Mouse (Mus musculus): ENCODE results near the gene Nkx2-4. TPM values are rescaled to one million over a fixed set of nuclear protein-coding genes. Genes with fewer than 3 reads are reported as not detected.

The Nkx2-4 gene
- total RNA-seq (2012; rRNA removed) (not detected in 2 replicates), polyA plus RNA-seq (2012; ENCODE audit: insufficient read depth in 1 of 2, insufficient read length in 2 of 2, low read depth in 1 of 2, low replicate concordance in 2 of 2, missing spikeins in 1 of 2) (not detected)

GRCm38 (mm10) chr2:147085072-147085870 lies at the start of gene Nkx2-4:
TSS of gene Nkx2-4 (minus strand) at chr2:147085445.
- Histone ChIP-seq H3K9me3 (replicated peaks; ENCODE audit: insufficient read depth, low read length) (no peaks in the 10 kb centered on the region), H3K27ac (ENCODE audit: control insufficient read depth, low read depth, low read length) (no peak within 1 kb of the TSS), H3K27me3 (ENCODE audit: control insufficient read depth in 1 of 2, insufficient read depth in 2 of 2, low read length in 2 of 2) (no peaks in the 10 kb centered on the region; a peak in 2 of 4 replicates), H3K4me1 (ENCODE audit: control insufficient read depth in 1 of 2, insufficient read depth in 2 of 2, low read length in 2 of 2) (no peaks in the 10 kb centered on the region), H3K79me2 (ENCODE audit: control insufficient read depth, insufficient read depth, low read length, poor library complexity) (no peaks in the 10 kb centered on the region), H3K4me3 (ENCODE audit: control insufficient read depth in 1 of 2, insufficient read depth in 1 of 2, low read depth in 2 of 2, low read length in 2 of 2) (no peak within 1 kb of the TSS), H3K9ac (ENCODE audit: control insufficient read depth, low read depth, low read length, poor library complexity, severe bottlenecking) (no peak within 1 kb of the TSS), H3K36me3 (ENCODE audit: control insufficient read depth in 1 of 2, insufficient read depth in 2 of 2, low read length in 2 of 2) (no peaks in the 10 kb centered on the region)
- DNase-seq (ENCODE audit: low read depth, low spot score), result no peak
- TF ChIP-seq MYB (IDR thresholded peaks at IDR 0.05; ENCODE audit: low read depth, low read length) (no peak), JUND (IDR thresholded peaks at IDR 0.05; ENCODE audit: low read depth, low read length) (no peak), MAZ (IDR thresholded peaks at IDR 0.05; ENCODE audit: low read depth, low read length) (no peak), GATA1 (IDR thresholded peaks at IDR 0.05; ENCODE audit: low read depth, low read length) (no peak), POLR2AphosphoS5 (IDR thresholded peaks at IDR 0.05; ENCODE audit: borderline replicate concordance, low read depth, low read length) (no peak), POLR2AphosphoS2 (IDR thresholded peaks at IDR 0.05; ENCODE audit: low read length) (no peak), CHD1 (IDR thresholded peaks at IDR 0.05; ENCODE audit: low read depth, low read length) (no peak)

DNA sequence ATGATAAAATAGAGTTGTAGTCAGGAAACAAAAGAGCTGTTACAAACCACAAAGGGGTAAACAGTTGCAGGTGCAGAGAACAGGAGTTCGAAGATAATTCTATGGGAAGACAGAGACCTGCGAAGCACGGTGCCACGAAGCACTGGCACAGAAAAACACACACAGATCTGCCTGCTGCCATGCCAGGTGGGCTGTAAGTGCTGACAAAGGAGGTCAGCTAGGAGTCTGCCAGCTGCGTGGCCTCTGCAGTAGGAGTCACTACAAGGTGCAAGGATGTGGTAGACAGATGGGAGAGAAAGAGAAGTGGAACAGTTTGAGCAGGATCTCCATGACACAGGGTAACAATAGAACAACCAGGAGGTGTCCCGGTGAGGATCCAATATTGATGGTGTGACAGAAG lies 42.1 kb upstream of the Nkx2-4 start:
- Histone ChIP-seq H3K79me2 (ENCODE audit: control insufficient read depth, insufficient read depth, low read length, poor library complexity) (no peaks in the 10 kb centered on the region), H3K4me1 (ENCODE audit: control insufficient read depth in 1 of 2, insufficient read depth in 2 of 2, low read length in 2 of 2) (no peaks in the 10 kb centered on the region), H3K9ac (ENCODE audit: control insufficient read depth, low read depth, low read length, poor library complexity, severe bottlenecking) (no peak overlapping the region), H3K36me3 (ENCODE audit: control insufficient read depth in 1 of 2, insufficient read depth in 2 of 2, low read length in 2 of 2) (no peaks in the 10 kb centered on the region), H3K27ac (ENCODE audit: control insufficient read depth, low read depth, low read length) (no peak overlapping the region), H3K9me3 (replicated peaks; ENCODE audit: insufficient read depth, low read length) (no peaks in the 10 kb centered on the region), H3K4me3 (ENCODE audit: control insufficient read depth in 1 of 2, insufficient read depth in 1 of 2, low read depth in 2 of 2, low read length in 2 of 2) (no peak overlapping the region), H3K27me3 (ENCODE audit: control insufficient read depth in 1 of 2, insufficient read depth in 2 of 2, low read length in 2 of 2) (no peaks in the 10 kb centered on the region; a peak in 1 of 4 replicates)
- no peak for DNase-seq (ENCODE audit: low read depth, low spot score)
- TF ChIP-seq E2F4 (IDR thresholded peaks at IDR 0.05; ENCODE audit: borderline replicate concordance, low read depth, low read length) (no peak), GABPA (IDR thresholded peaks at IDR 0.05; ENCODE audit: low read depth, low read length) (no peak), MAFK (IDR thresholded peaks at IDR 0.05; ENCODE audit: borderline replicate concordance, low read depth, low read length) (no peak), HCFC1 (IDR thresholded peaks at IDR 0.05; ENCODE audit: low read depth, low read length) (no peak)

- no peak overlapping the region for H3K4me3 ChIP-seq (ENCODE audit: control insufficient read depth in 1 of 2, insufficient read depth in 1 of 2, low read depth in 2 of 2, low read length in 2 of 2)
- no peaks in the 10 kb centered on the region for H3K9me3 ChIP-seq (replicated peaks; ENCODE audit: insufficient read depth, low read length)
- no peaks in the 10 kb centered on the region for H3K79me2 ChIP-seq (ENCODE audit: control insufficient read depth, insufficient read depth, low read length, poor library complexity)
- peaks cover 0 to 2% of the 10 kb centered on the region in 2 experiments; a peak in 1 of 4 replicates for H3K4me1 ChIP-seq (ENCODE audit: control insufficient read depth in 1 of 2, insufficient read depth in 2 of 2, low read length in 2 of 2)
- peak; percentile 46 for DNase-seq (ENCODE audit: low read depth, low spot score)
- TF ChIP-seq EP300 (IDR thresholded peaks at IDR 0.05; ENCODE audit: low read depth in 1 of 2, low read length in 2 of 2), result peak in 1 of 2 experiments; percentile 19; a peak in 1 of 4 replicates
- no peak for TF ChIP-seq GATA1 (IDR thresholded peaks at IDR 0.05; ENCODE audit: low read depth, low read length)
- TF ChIP-seq SIN3A (IDR thresholded peaks at IDR 0.05; ENCODE audit: low read length), result no peak
- TF ChIP-seq TBP (IDR thresholded peaks at IDR 0.05; ENCODE audit: low read depth, low read length), result peak; percentile 44; the same call in 1 of the 2 replicates
- H3K36me3 ChIP-seq (ENCODE audit: control insufficient read depth in 1 of 2, insufficient read depth in 2 of 2, low read length in 2 of 2), result peaks cover 0 to 4% of the 10 kb centered on the region in 2 experiments; a peak in 1 of 4 replicates
- no peak overlapping the region for H3K9ac ChIP-seq (ENCODE audit: control insufficient read depth, low read depth, low read length, poor library complexity, severe bottlenecking)
- H3K27ac ChIP-seq (ENCODE audit: control insufficient read depth, low read depth, low read length), result no peak overlapping the region
- H3K27me3 ChIP-seq (ENCODE audit: control insufficient read depth in 1 of 2, insufficient read depth in 2 of 2, low read length in 2 of 2), result no peaks in the 10 kb centered on the region
These were observed 34.5 kb upstream of the Nkx2-4 start for GRCm38 (mm10) chr2:147119736-147120135.

All from MEL (cell line).